Mouse (Mus musculus) CD8-positive naive resting alpha-beta T cell, adult 2 months (primary cell): ENCODE measurements around the gene Vwa1.
"Not testable (repeated sequence)": the region's sequence is repeated elsewhere in the genome, so short reads cannot be mapped to it uniquely, and the experiment has no call there.

Experiments used
- DNase-seq, 2 experiments: peaks; one replicate each; pipeline ENCODE4 v3.0.0; 2022; ENCODE audit warnings: low read depth in 2 of 2, low spot score in 2 of 2

Vwa1 gene

DNA sequence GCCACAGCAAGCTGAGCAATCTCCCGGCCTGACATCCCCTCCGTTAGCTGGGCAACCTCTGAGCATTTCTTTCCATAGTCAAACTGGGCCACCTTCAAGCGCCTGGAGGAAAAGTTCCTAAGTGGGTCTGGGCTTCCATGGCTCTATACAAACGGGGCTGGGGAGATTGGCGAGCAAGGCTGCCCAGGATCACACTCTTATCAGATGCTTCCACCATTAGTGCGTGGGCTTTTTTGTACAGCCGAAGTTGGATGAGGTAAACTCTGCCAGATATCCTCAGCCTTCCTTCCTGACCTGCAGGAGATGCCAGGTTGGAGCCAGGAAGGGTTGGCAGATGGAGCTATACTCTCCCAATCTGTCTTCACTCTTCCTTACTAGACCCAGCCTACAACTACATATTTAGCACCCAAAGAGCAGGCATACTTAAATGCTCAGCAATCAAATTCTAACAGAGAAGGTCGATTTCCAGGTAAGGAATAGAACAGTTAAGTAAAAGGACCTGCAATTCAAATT, 28.4 kb downstream of the Vwa1 start:
- no peak for DNase-seq

DNA sequence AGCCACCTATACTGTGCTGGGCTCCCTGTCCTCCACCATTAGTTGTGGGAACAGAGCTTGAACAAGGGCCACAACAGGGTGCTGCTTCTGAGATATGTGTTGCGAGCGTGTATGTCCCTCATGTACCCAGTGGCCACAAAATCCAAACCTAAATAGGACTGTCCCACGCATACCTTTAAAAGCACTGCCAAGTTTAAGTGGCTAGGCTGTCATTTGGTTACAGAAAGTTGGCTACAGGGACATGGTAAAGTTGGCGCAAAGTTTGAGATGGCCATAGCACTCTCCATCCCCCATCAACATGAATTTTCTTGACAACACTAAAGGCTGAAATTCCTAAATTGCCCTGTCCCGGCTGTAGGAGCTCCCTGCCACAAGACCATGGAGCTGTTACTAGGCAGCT, 29.4 kb downstream of the Vwa1 start:
- no peak for DNase-seq

DNA sequence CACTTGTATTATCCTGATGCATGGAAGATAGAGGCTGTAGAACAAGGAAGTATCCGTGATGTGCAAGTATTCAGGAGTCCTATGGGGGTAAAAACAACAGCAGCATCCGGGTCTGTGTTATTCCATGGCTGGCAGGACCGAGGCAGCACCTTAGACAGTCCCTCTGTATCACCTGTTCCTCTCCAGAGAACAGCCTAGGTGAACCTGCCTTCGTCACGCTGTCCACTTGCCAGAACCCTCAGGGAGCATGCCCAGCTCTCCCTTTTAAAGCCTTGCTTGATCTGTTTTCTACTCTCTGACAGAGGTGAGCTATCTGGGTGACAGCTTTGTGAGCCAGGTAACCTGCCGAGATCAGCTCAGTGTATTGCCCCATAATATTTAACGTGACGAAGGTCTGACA, 30.0 kb downstream of the Vwa1 start:
- no peak for DNase-seq

GRCm38 (mm10) chr4:155742684-155743083, 31.8 kb downstream of the Vwa1 start:
- no peak for DNase-seq

DNA sequence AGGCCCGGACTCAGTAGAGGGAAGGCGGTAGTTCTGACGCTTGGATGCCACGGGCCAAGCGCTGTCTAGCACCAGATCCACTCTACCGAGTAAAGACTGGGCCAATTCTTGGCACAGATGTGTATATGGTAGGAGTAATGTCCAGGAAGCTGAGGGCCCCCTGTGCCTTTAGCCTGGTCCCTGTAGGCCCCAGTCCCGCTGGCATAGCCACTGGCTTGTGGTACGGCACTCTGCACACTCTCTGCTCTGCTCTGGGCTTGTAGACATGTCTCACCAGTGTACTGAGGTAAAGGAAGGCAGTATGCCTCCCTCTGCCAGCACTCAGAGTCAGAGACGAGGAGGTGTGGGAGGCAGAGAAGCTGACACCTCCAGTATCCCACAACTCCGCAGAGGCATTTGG, 33.8 kb downstream of the Vwa1 start:
- DNase-seq: not testable (repeated sequence)

- DNase-seq: no peak
Measured at GRCm38 (mm10) chr4:155739741-155740636, 34.5 kb downstream of the Vwa1 start.

DNA sequence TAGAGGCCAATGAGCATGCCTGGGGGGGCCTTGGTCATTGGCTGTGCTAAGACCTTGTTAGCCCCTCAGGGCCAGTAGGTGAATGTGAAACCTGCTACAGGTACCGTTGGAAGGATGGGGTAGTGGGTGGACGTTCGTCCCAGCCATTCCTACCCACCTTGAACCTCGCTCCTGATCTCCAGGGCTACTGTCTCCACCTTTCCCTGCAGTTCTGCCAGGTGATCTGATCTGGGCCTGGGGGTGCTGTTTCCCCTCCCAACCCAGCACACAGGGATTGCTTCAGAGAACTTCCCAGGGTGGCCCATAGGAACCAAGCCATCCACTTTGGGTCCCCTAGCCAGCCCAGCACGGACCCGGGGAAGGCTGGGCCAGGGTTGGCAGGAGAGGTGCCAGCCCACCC, 35.3 kb downstream of the Vwa1 start:
- no peak for DNase-seq

DNA sequence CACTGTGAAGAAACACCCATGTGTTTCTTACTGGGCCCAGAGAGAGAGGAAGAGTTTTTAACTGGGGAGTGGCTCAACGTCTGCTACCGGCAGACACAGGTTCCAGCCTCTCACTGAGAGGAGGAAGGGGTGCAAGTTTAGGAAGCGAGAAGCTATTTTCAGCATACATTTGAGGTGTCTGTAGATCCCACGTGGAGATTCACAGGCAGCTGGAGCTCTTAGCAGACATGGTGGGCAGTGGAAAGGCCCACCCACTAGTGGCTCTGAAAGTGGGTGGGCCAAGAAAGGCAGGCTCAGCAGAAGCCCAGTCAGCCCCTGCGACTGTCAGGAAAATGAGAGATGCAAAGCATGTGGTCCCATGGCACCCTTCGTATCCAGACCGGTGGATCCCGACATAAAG, 36.2 kb downstream of the Vwa1 start:
- DNase-seq: no peak

- no peak for DNase-seq
Measured at GRCm38 (mm10) chr4:155736421-155736820, 38.1 kb downstream of the Vwa1 start.

DNA sequence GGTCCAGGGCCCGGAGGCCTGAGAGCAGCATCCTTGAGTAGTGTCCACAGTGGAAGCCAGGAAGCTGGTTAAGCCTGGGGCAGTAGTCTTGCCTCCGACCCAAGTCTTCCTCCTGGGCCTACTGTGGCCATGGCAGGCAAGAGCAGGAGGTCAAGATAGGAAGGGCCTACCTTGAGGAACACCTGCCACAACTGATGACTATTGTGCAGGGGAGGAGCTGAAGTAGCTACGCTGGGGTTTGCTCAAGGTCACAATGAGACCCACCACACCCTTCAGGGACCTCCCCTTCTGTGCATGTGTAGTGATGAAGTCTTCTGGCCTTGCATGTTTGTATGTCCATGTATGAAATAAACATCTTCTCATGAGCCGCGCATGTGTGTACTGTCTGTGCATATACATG, 38.7 kb downstream of the Vwa1 start:
- peak in 1 of 2 experiments; percentile 3 for DNase-seq

DNA sequence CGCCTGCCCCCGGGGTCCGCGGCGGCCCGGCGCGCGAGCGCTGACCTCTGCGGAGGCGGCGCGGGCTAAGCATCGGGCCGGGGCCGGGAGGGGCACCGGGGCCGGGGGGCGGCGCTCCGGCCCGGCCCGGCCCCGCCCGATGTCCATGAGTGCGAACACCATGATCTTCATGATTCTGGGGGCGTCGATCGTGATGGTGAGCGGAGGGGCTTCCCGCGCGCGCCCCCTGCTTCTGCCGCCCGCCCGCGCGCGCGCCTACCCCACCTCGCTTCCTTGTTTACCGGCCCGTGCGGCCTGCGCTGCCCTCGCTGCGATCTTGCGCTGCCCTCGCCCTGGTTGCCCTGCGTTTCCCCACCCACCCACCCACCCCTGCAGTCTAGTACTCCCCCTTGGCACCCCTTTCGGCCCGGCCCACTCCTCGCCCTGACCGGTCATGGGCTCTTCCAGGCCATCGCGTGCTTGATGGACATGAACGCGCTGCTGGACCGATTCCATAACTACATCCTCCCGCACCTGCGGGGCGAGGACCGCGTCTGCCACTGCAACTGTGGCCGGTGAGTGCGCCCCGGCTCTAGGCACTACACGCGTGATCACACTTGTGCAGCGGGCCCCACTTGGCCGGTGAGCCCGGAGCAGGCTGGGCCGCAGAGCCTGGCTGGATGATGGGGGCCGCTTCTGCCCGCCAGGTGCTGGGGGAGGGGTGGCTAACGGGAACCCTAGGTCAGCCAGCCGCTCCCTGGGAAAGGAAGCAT, 39.4 kb downstream of the Vwa1 start:
- DNase-seq: peak; percentile 15 to 18

DNA sequence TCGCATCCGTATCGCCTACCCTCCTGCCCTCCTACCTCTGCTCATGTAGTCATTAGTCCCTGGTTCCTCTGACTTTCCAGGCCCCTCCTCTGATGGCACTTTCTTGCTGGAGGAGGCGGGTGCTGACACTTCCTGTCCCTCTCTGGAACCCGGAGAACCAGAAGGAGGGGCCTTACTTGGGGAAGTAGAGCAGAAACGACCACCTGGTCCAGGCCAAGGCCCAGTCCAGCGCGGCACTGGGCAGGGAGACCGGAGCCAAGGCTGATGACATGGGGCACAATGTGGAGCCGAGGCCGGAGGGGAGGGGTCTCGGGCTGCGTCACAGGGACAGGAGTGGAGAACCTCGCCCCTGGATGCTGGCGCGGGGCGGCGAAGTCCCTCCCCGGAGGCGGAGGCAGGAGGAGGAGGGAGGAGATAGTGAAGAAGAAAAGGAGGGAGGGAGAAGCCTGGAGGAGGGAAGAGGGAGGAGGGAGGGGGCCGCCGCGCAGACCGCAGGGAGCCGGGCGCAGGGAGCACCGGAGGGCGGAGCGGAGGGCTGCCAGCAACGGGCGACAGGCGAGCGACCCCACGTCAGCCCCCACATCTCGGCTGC, 40.1 kb downstream of the Vwa1 start, which contains the start of gene Tmem240:
Tmem240 (plus strand) TSS at position 451 of the 592 bp plus-strand sequence.
- peak; percentile 60 to 74 for DNase-seq

GRCm38 (mm10) chr4:155733267-155733666, 41.2 kb downstream of the Vwa1 start:
- no peak for DNase-seq

- no peak for DNase-seq
Measured at GRCm38 (mm10) chr4:155727993-155728392, 46.5 kb downstream of the Vwa1 start.

GRCm38 (mm10) chr4:155721668-155722083, 52.8 kb downstream of the Vwa1 start:
- DNase-seq: peak; percentile 26 to 35
